Mouse (Mus musculus): ENCODE results near the gene Smug1.

Gene Smug1

GRCm38 (mm10) chr15:103145635-103146299 is 21.1 kb downstream of the Smug1 start:
- no peak for DNase-seq (ENCODE audit: low spot score)

DNA sequence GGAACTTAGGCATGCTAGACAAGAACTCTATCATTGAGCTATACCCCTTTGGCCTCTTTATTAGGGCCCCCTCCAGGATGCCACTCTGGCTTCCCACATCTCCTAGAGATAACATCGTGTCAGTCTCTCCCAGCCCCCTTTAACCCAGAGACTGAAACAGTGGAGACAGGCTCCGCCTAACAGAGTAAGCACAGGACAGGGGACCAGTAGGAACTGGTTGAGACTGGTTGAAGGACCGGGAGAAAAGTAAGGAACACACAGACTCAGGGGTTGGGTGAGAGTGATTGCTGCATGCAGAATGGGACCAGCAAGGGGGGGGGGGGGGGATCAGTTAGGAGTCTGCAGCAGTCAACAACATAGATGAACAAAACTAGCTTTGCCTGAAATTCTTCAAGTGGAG is 22.7 kb downstream of the Smug1 start:
- DNase-seq (ENCODE audit: low spot score), result no peak

DNA sequence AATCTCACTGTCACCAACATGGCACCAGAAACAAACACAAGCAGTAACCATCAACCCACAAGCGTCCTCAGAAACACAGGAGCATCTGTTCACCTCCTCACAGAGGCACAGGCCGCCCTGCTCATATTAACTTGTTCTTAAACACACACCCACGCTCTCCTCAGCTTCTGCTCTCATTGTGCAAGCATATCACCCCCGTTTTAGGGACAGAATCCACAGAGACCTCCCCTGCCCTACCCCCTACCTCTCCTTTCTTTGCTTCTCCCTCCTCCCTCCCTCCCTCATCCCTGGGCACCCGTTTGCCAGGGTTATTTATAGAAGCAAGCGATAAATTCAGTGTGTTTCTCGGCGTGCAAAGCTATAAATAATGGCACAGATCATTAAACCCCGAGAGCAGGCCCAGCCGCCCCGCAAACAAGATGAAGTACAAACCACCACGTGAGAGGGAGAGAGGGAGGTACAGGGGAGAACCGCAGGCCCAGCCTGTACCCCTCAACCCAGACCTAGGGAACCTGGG is 31.4 kb downstream of the Smug1 start:
- DNase-seq (ENCODE audit: low spot score), result no peak

- DNase-seq (ENCODE audit: low spot score), result no peak
These were observed 32.4 kb downstream of the Smug1 start for GRCm38 (mm10) chr15:103134277-103135086.

GRCm38 (mm10) chr15:103133761-103134160 is 33.1 kb downstream of the Smug1 start:
- DNase-seq (ENCODE audit: low spot score), result no peak

- no peak for DNase-seq (ENCODE audit: low spot score)
These were observed 36.2 kb downstream of the Smug1 start for GRCm38 (mm10) chr15:103130729-103131128.

DNA sequence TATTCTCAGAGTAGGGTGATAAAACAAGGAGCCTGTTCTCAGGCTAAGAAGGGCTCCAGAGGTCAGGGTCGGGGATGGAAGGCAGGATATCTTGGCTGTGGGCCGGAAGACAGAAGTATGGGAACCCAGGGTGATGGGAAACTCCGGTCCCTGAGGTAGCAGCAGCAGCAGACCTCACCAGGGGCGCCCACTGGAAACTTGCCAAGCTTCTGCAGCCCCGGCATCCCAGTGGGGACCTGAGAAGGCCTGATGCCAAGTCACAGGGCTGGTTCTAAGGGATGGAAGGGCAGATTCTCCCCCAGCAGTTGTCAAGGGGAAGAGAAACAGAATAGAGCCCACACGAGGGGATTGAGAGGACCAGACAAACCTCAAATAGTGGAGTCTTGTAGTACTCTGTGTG is 37.6 kb downstream of the Smug1 start:
- no peak for DNase-seq (ENCODE audit: low spot score)

GRCm38 (mm10) chr15:103128056-103128833 is 38.6 kb downstream of the Smug1 start:
- DNase-seq (ENCODE audit: low spot score), result no peak

DNA sequence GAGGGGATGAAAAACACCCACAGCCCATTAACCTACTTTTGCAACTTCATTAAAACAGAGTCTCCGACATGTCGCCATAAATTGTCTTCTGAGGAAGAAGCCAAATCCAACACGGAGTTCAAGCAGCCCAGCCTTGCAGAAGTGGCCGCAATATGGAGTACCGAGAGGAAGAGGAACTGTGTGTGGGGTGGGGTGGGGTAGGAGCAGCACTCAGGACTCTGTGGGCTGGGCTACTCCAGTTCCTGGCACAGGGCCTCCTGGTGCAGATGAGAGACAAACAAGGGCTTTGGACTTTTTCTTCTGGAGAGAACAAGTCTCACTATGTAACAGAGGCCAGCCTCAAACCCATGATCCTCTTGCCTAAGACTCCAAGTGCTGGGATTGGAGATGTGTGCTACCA is 40.9 kb downstream of the Smug1 start:
- DNase-seq (ENCODE audit: low spot score), result no peak

DNA sequence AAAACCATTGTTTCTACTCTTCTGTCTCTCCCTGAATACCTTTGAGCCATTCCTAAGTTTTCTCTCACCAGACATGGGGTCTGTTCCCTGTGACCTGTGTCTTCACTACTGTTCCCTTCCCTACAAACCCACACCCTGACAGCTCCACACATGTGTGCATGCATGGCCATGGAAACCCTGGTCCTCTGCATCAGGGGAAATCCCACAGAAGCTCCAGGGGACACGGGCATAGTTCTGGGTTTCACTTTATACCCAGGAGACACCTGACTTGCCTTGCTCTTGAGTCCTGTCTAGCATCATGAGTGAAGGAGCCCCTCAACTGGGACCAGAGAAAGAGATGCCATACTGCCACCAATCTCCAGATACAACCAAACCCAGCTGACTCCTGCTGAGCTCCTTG is 42.6 kb downstream of the Smug1 start:
- DNase-seq (ENCODE audit: low spot score), result no peak

DNA sequence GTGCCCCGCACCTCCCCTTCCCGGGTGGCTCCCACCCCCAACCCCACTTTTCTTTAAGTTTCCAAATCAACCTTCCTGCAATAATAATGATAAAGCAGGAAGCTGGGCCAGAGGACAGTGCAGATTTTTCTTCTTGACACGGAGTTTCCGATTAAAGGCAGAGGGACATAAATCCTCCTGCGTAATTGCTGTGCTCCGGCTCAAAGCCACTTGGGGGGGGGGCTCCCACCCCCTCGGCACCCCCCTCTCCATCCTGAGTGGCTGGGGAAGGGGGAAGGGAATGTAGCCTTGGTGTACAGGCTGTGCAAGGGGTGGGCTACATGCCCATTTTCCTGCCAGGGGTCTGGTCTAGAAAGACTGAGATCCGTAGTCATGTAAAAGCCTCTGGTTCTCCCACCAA is 43.5 kb downstream of the Smug1 start:
- no peak for DNase-seq (ENCODE audit: low spot score)

- no peak for DNase-seq (ENCODE audit: low spot score)
These were observed 44.5 kb downstream of the Smug1 start for GRCm38 (mm10) chr15:103122372-103122771.

DNA sequence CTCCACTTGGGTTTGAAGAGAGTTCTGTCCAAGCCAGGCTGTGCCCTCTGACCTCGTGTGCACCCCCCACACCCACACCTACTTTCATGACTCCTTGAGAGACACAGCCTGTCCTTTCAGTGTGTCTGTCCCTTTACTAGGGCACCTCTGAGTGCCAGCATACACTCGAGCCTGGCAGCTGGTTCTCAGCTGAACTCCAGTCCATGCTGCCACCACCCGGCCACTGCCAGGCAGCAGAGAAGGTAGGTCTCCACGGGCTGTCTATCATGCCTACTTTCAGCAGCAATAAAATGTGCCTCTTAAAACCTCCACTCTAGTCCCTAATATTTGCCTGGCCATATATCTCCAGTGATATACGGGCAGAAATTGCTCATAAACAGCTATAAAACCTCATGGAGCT is 45.5 kb downstream of the Smug1 start:
- no peak for DNase-seq (ENCODE audit: low spot score)

DNA sequence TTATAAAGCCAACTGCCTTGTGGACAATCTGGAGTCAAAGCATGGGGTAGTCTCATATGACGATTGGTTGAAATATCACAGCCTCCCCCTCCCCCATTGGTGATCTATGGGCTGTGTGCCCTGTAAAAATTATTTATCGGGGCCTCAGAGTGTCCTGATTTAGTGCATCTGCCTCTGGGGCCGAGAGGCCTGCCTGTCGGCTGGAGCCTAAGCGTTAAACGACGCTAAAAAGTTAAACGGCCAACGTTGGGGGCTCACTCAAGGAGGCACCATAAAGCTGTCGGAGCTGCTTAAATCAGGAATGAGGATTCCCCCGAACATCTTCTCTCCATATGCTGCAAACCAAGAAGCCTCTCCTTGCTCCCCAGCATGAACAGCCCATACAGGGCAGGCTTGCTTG is 46.3 kb downstream of the Smug1 start:
- no peak for DNase-seq (ENCODE audit: low spot score)

DNA sequence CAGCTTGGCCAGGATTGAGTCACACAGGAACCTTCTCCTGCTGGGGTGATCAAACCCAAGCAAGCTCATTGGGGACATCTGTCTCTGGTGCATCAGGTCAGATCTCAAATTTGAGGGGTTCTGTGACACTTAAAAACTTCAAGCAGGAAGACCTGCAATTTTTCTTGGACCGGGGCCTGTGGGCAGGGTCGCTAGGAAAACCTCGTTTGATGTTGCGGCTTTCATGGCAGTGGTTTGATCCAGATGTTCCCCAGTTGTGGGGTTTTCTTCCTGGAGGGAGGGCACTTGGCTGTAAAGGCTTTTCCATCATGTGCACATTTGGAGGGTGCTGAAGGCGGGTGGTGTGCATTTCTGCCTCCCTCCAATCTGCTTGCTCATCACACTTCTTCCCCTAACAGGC is 51.2 kb downstream of the Smug1 start:
- no peak for DNase-seq (ENCODE audit: low spot score)

GRCm38 (mm10) chr15:103115256-103115655 is 51.6 kb downstream of the Smug1 start:
- no peak for DNase-seq (ENCODE audit: low spot score)

DNA sequence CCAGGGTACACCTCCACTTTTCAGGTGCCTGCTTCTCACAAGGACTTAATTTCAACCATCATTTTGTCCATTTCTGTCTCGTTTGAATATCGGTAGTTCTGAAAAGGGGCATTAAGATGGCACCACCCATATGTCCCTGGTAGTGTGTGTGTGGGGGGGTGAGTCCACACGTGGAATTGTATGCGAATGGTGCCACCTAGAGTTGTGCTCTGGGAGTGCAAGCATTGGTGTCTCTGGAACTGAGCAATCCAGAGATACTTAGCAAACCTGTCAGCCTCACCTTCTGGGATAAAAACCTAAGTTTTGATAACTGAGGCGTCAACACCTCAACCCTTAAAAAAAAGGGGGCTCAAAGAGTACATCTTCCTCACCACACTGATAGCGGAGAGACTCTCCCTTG is 53.8 kb downstream of the Smug1 start:
- DNase-seq (ENCODE audit: low spot score), result no peak

- no peak for DNase-seq (ENCODE audit: low spot score)
These were observed 54.6 kb downstream of the Smug1 start for GRCm38 (mm10) chr15:103112309-103112708.

- no peak for DNase-seq (ENCODE audit: low spot score)
These were observed 57.0 kb downstream of the Smug1 start for GRCm38 (mm10) chr15:103109940-103110339.

DNA sequence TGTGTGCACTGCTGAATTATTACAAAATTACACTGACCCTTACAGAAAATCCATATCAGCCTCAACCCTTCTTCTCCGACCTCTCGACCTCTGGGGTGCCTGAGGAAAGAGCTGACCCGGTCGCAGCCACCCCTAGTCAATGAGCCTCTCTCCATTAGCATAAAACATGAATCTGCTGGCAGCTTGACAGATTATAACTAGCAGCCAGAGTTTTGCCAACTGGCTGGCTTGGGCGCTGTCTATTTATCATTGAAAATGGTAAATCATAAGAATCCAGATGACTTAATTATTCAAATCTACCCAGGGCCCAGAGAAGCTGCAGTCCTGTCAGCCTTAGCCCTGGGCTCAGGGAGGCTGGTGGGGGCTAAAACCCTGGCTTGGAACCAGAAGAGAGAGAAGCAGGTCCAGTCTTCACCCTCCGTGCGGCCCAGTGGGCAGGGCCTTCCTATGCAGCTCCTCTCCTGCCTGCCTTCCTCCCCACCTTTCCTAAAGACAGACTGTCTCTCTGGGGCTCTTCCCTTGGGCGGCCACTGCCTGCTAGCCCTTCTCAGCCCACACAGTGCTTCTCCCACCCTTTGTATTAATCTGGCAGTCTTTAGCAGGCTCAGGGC is 58.7 kb downstream of the Smug1 start:
- DNase-seq (ENCODE audit: low spot score), result no peak

GRCm38 (mm10) chr15:103106201-103106600 is 60.7 kb downstream of the Smug1 start:
- DNase-seq (ENCODE audit: low spot score), result no peak

All from lung, postnatal 25 days (tissue).